In genomic region chr6:115574171-115574570, GRCm38 (mm10) we compare ENCODE assay signal across 24 mouse cellular contexts. TPM values are rescaled to one million over a fixed set of nuclear protein-coding genes. Genes with fewer than 3 reads are reported as not detected.
"Had no signal": no experiment of that assay in that cellular context is flagged by ENCODE, and none has a peak within 500 bp of the region (broad histone marks: within the 10 kb centered on the region; RNA-seq: fewer than 3 reads in every experiment).

No protein-coding gene starts in this region.

- H3K27ac ChIP-seq: kidney, embryonic 15.5 days; liver, embryonic 13.5 days; stomach, embryonic 15.5 days had no signal

- H3K4me1 ChIP-seq: kidney, embryonic 15.5 days; liver, embryonic 13.5 days; stomach, embryonic 15.5 days had no signal

- H3K4me3 ChIP-seq: kidney, embryonic 15.5 days; liver, embryonic 13.5 days; stomach, embryonic 15.5 days had no signal

- H3K9ac ChIP-seq: kidney, embryonic 15.5 days; liver, embryonic 13.5 days; stomach, embryonic 15.5 days had no signal

- H3K27me3 ChIP-seq: kidney, embryonic 15.5 days; liver, embryonic 13.5 days; stomach, embryonic 15.5 days had no signal

- DNase-seq: kidney, adult 8-10 months; kidney, postnatal 10 days; kidney, postnatal 36 days; liver, embryonic 13.5 days; lung, adult 2 months; lung, postnatal 14 days; lung, postnatal 4 days; midbrain, embryonic 14.5 days; right cerebral cortex, adult 18-20 months; right cerebral cortex, postnatal 14 days; right cerebral cortex, postnatal 4 days; thymus, adult 18-20 months; thymus, postnatal 36 days had no signal

- H3K9me3 ChIP-seq: liver, embryonic 13.5 days; stomach, embryonic 15.5 days had no signal

- H3K4me2 ChIP-seq: kidney, embryonic 15.5 days; liver, embryonic 13.5 days; midbrain, embryonic 11.5 days; stomach, embryonic 15.5 days had no signal

RNA-seq across cellular contexts. Expression of gene Mkrn2os, which starts 18.2 kb away (rescaled TPM):
- total RNA-seq: layer of hippocampus, adult 8-10 months; layer of hippocampus, postnatal 10 days; left cerebral cortex, adult 8-10 months; left cerebral cortex, postnatal 25 days; megakaryocyte progenitor cell, adult 5-6 weeks; megakaryocyte-erythroid progenitor cell, adult 5-6 weeks; midbrain, postnatal 0 days had no signal
- polyA plus RNA-seq: limb, embryonic 11.5 days; lung, adult 2 months had no signal
